Mouse (Mus musculus) neural tube, embryonic 10.5 days (tissue): ENCODE measurements around the gene Wdr6.

ENCODE experiments used
- DNase-seq: peaks from one replicate; pipeline ENCODE4 v3.0.0-alpha.2; 2017; ENCODE audit warnings: low spot score; ENCODE audit errors: extremely low spot score

Gene Wdr6

GRCm38 (mm10) chr9:108573774-108574690, 4.5 kb downstream of the Wdr6 start:
- peak; percentile 71 for DNase-seq

GRCm38 (mm10) chr9:108572321-108572720, 6.2 kb downstream of the Wdr6 start:
- no peak for DNase-seq

- DNase-seq = no peak
These were observed 7.1 kb downstream of the Wdr6 start for GRCm38 (mm10) chr9:108571401-108571973.

- DNase-seq = peak; percentile 75
These were observed 8.2 kb downstream of the Wdr6 start for GRCm38 (mm10) chr9:108570207-108570896.

- peak; percentile 91 for DNase-seq
These were observed 8.9 kb downstream of the Wdr6 start, which contains the start of gene Dalrd3 for GRCm38 (mm10) chr9:108569381-108570206. TSS of gene Dalrd3 (plus strand) at chr9:108569886.

GRCm38 (mm10) chr9:108568511-108568921, 10.0 kb downstream of the Wdr6 start:
- no peak for DNase-seq

GRCm38 (mm10) chr9:108567931-108568419, 10.6 kb downstream of the Wdr6 start:
- no peak for DNase-seq

GRCm38 (mm10) chr9:108566815-108567776, 11.4 kb downstream of the Wdr6 start, which contains the start of gene Ndufaf3:
TSS of gene Ndufaf3 (minus strand) at chr9:108567434.
- DNase-seq = peak; percentile 96

- DNase-seq = no peak
These were observed 12.4 kb downstream of the Wdr6 start for GRCm38 (mm10) chr9:108565881-108566814.

GRCm38 (mm10) chr9:108564131-108564530, 14.4 kb downstream of the Wdr6 start:
- DNase-seq = no peak

- no peak for DNase-seq
These were observed 14.9 kb downstream of the Wdr6 start for GRCm38 (mm10) chr9:108563671-108564070.

GRCm38 (mm10) chr9:108560227-108560841, 18.2 kb downstream of the Wdr6 start, which contains the start of gene Impdh2:
TSS of gene Impdh2 (plus strand) at chr9:108560286.
- peak; percentile 95 for DNase-seq

GRCm38 (mm10) chr9:108559169-108559568, 19.4 kb downstream of the Wdr6 start:
- DNase-seq = no peak

GRCm38 (mm10) chr9:108546875-108547274, 31.7 kb downstream of the Wdr6 start:
- no peak for DNase-seq

- no peak for DNase-seq
These were observed 32.6 kb downstream of the Wdr6 start for GRCm38 (mm10) chr9:108545986-108546385.

GRCm38 (mm10) chr9:108540846-108541245, 37.7 kb downstream of the Wdr6 start:
- DNase-seq = no peak

GRCm38 (mm10) chr9:108531496-108531895, 47.0 kb downstream of the Wdr6 start:
- no peak for DNase-seq

GRCm38 (mm10) chr9:108530954-108531353, 47.6 kb downstream of the Wdr6 start:
- DNase-seq = no peak
